Mouse (Mus musculus): ENCODE measurements at regions not wholly inside any gene's neighbourhood (a gene's known extent, or its start where the extent isn't known, plus 50 kb on each side); places are given as distances from the start of the nearest gene placed in this dataset.

- no peaks in the 10 kb centered on the region for H3K36me3 ChIP-seq (ENCODE audit: control insufficient read depth, insufficient read depth, low read length)
- H3K4me3 ChIP-seq (ENCODE audit: low read depth, low read length) = no peak overlapping the region
- TF ChIP-seq POLR2A (IDR thresholded peaks at IDR 0.05; ENCODE audit: low read depth, low read length) (no peak), CTCF (IDR thresholded peaks at IDR 0.05; ENCODE audit: extremely low read depth, insufficient read length, insufficient replicate concordance, low read depth, low read length) (no peak)
- H3K27me3 ChIP-seq (ENCODE audit: control insufficient read depth, insufficient read depth, low read length) = no peaks in the 10 kb centered on the region
- no peak overlapping the region for H3K27ac ChIP-seq (ENCODE audit: insufficient read depth, low read depth, low read length)
- no peaks in the 10 kb centered on the region for H3K4me1 ChIP-seq (ENCODE audit: control insufficient read depth, insufficient read depth, insufficient read length, low read length)
Measured at GRCm38 (mm10) chr5:29107276-29107675, 88.5 kb upstream of the Rnf32 start.

- no peaks in the 10 kb centered on the region for H3K4me1 ChIP-seq (ENCODE audit: control insufficient read depth, insufficient read depth, insufficient read length, low read length)
- H3K27ac ChIP-seq (ENCODE audit: insufficient read depth, low read depth, low read length) = no peak overlapping the region
- H3K36me3 ChIP-seq (ENCODE audit: control insufficient read depth, insufficient read depth, low read length) = no peaks in the 10 kb centered on the region
- WGBS = 78% methylated on average over 1 of the region's 1 CpGs
- no peaks in the 10 kb centered on the region for H3K27me3 ChIP-seq (ENCODE audit: control insufficient read depth, insufficient read depth, low read length)
- TF ChIP-seq POLR2A (IDR thresholded peaks at IDR 0.05; ENCODE audit: low read depth, low read length) (no peak), CTCF (IDR thresholded peaks at IDR 0.05; ENCODE audit: extremely low read depth, insufficient read length, insufficient replicate concordance, low read depth, low read length) (no peak)
- H3K4me3 ChIP-seq (ENCODE audit: low read depth, low read length) = no peak overlapping the region
Measured at GRCm38 (mm10) chr5:29083288-29083687, 112.5 kb upstream of the Rnf32 start.

GRCm38 (mm10) chr5:29054393-29054792 is 141.4 kb upstream of the Rnf32 start:
- no peak for TF ChIP-seq CTCF (IDR thresholded peaks at IDR 0.05; ENCODE audit: extremely low read depth, insufficient read length, insufficient replicate concordance, low read depth, low read length)
- Histone ChIP-seq H3K27ac (ENCODE audit: insufficient read depth, low read depth, low read length) (no peak overlapping the region), H3K4me1 (ENCODE audit: control insufficient read depth, insufficient read depth, insufficient read length, low read length) (no peaks in the 10 kb centered on the region), H3K27me3 (ENCODE audit: control insufficient read depth, insufficient read depth, low read length) (no peaks in the 10 kb centered on the region), H3K4me3 (ENCODE audit: low read depth, low read length) (no peak overlapping the region), H3K36me3 (ENCODE audit: control insufficient read depth, insufficient read depth, low read length) (no peaks in the 10 kb centered on the region)
- WGBS = 76% methylated on average over 1 of the region's 1 CpGs

GRCm38 (mm10) chr5:29036636-29037035 is 159.2 kb upstream of the Rnf32 start:
- Histone ChIP-seq H3K27ac (ENCODE audit: insufficient read depth, low read depth, low read length) (no peak overlapping the region), H3K27me3 (ENCODE audit: control insufficient read depth, insufficient read depth, low read length) (no peaks in the 10 kb centered on the region), H3K4me1 (ENCODE audit: control insufficient read depth, insufficient read depth, insufficient read length, low read length) (peaks cover 1% of the 10 kb centered on the region; the same call in 1 of the 2 replicates), H3K36me3 (ENCODE audit: control insufficient read depth, insufficient read depth, low read length) (no peaks in the 10 kb centered on the region), H3K4me3 (ENCODE audit: low read depth, low read length) (peak overlapping the region; percentile 53)
- TF ChIP-seq POLR2A (IDR thresholded peaks at IDR 0.05; ENCODE audit: low read depth, low read length) (no peak), CTCF (IDR thresholded peaks at IDR 0.05; ENCODE audit: extremely low read depth, insufficient read length, insufficient replicate concordance, low read depth, low read length) (no peak)
- WGBS = 56% methylated on average over 20 of the region's 20 CpGs

- H3K4me3 ChIP-seq (ENCODE audit: low read depth, low read length) = no peak overlapping the region
- H3K4me1 ChIP-seq (ENCODE audit: control insufficient read depth, insufficient read depth, insufficient read length, low read length) = peaks cover 8% of the 10 kb centered on the region
- H3K27me3 ChIP-seq (ENCODE audit: control insufficient read depth, insufficient read depth, low read length) = no peaks in the 10 kb centered on the region
- 75% methylated on average over 4 of the region's 4 CpGs for WGBS
- no peak for TF ChIP-seq CTCF (IDR thresholded peaks at IDR 0.05; ENCODE audit: extremely low read depth, insufficient read length, insufficient replicate concordance, low read depth, low read length)
- TF ChIP-seq POLR2A (IDR thresholded peaks at IDR 0.05; ENCODE audit: low read depth, low read length) = no peak
- no peaks in the 10 kb centered on the region for H3K36me3 ChIP-seq (ENCODE audit: control insufficient read depth, insufficient read depth, low read length)
- no peak overlapping the region for H3K27ac ChIP-seq (ENCODE audit: insufficient read depth, low read depth, low read length)
Measured at GRCm38 (mm10) chr5:29033462-29033997, 162.3 kb upstream of the Rnf32 start.

- peaks cover 7% of the 10 kb centered on the region; the same call in 1 of the 2 replicates for H3K4me1 ChIP-seq (ENCODE audit: control insufficient read depth, insufficient read depth, insufficient read length, low read length)
- no peak for TF ChIP-seq POLR2A (IDR thresholded peaks at IDR 0.05; ENCODE audit: low read depth, low read length)
- TF ChIP-seq CTCF (IDR thresholded peaks at IDR 0.05; ENCODE audit: extremely low read depth, insufficient read length, insufficient replicate concordance, low read depth, low read length) = no peak
- no peaks in the 10 kb centered on the region for H3K36me3 ChIP-seq (ENCODE audit: control insufficient read depth, insufficient read depth, low read length)
- no peak overlapping the region for H3K27ac ChIP-seq (ENCODE audit: insufficient read depth, low read depth, low read length)
- no peaks in the 10 kb centered on the region for H3K27me3 ChIP-seq (ENCODE audit: control insufficient read depth, insufficient read depth, low read length)
- WGBS = 16% methylated on average over 5 of the region's 5 CpGs
- no peak overlapping the region for H3K4me3 ChIP-seq (ENCODE audit: low read depth, low read length)
Measured at GRCm38 (mm10) chr5:29030525-29030924, 165.3 kb upstream of the Rnf32 start.

GRCm38 (mm10) chr5:29029957-29030356 is 165.8 kb upstream of the Rnf32 start:
- H3K27me3 ChIP-seq (ENCODE audit: control insufficient read depth, insufficient read depth, low read length) = no peaks in the 10 kb centered on the region
- no peak overlapping the region for H3K4me3 ChIP-seq (ENCODE audit: low read depth, low read length)
- H3K36me3 ChIP-seq (ENCODE audit: control insufficient read depth, insufficient read depth, low read length) = no peaks in the 10 kb centered on the region
- WGBS = 18% methylated on average over 5 of the region's 5 CpGs
- H3K4me1 ChIP-seq (ENCODE audit: control insufficient read depth, insufficient read depth, insufficient read length, low read length) = peaks cover 7% of the 10 kb centered on the region; the same call in 1 of the 2 replicates
- TF ChIP-seq POLR2A (IDR thresholded peaks at IDR 0.05; ENCODE audit: low read depth, low read length) = no peak
- H3K27ac ChIP-seq (ENCODE audit: insufficient read depth, low read depth, low read length) = no peak overlapping the region

GRCm38 (mm10) chr5:29025045-29025444 is 170.7 kb upstream of the Rnf32 start:
- TF ChIP-seq POLR2A (IDR thresholded peaks at IDR 0.05; ENCODE audit: low read depth, low read length) = no peak
- TF ChIP-seq CTCF (IDR thresholded peaks at IDR 0.05; ENCODE audit: extremely low read depth, insufficient read length, insufficient replicate concordance, low read depth, low read length) = no peak
- Histone ChIP-seq H3K27me3 (ENCODE audit: control insufficient read depth, insufficient read depth, low read length) (no peaks in the 10 kb centered on the region), H3K36me3 (ENCODE audit: control insufficient read depth, insufficient read depth, low read length) (no peaks in the 10 kb centered on the region), H3K4me3 (ENCODE audit: low read depth, low read length) (no peak overlapping the region), H3K27ac (ENCODE audit: insufficient read depth, low read depth, low read length) (no peak overlapping the region), H3K4me1 (ENCODE audit: control insufficient read depth, insufficient read depth, insufficient read length, low read length) (peaks cover 2% of the 10 kb centered on the region; the same call in 1 of the 2 replicates)
